Comparison of ENCODE assay signal across 30 mouse cellular contexts in the genomic region with DNA sequence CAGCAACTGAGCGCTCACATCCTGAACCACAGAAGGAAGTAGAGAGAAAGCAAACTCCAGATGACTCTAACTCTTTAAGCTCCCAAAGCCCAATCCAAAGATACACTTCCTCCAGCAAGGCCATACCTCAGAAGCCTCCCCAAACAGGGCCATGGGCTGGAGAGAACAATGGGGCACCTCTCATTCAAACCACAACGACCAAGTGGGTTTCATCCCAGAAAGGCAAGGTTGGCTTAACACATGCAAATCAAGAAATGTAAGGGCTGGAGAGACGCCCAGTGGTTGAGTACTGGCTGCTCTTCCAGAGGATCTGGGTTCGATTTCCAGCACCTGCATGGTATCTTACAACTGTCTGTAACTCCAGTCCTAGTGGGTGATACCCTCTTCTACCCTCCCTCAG. TPM values are rescaled to one million over a fixed set of nuclear protein-coding genes. Genes with fewer than 3 reads are reported as not detected.
DNase-seq lines count a peak whose midpoint lies in the region; ATAC-seq and TF ChIP-seq lines count a peak whose summit lies in the region.
"Had no signal": no experiment of that assay in that cellular context is flagged by ENCODE, and none has a peak within 500 bp of the region (broad histone marks: within the 10 kb centered on the region; RNA-seq: fewer than 3 reads in every experiment).

No protein-coding gene starts in this region.

- peaks cover 3% of the 10 kb centered on the region; the same call in 1 of the 2 replicates for H3K4me1 ChIP-seq in liver, postnatal 0 days (ENCODE audit: insufficient read depth)
- H3K4me1 ChIP-seq in liver, embryonic 12.5 days: no peaks in the 10 kb centered on the region
- H3K4me1 ChIP-seq in hindbrain, embryonic 11.5 days (replicated peaks; ENCODE audit: control insufficient read depth, insufficient read depth, low read length): no peaks in the 10 kb centered on the region
- H3K4me1 ChIP-seq: forebrain, embryonic 15.5 days had no signal

- WGBS in liver, postnatal 0 days (ENCODE audit: insufficient replicate concordance): 73% methylated on average over 4 of the region's 4 CpGs
- WGBS in liver, embryonic 12.5 days (ENCODE audit: insufficient replicate concordance): 37% methylated on average over 4 of the region's 4 CpGs
- WGBS in hindbrain, embryonic 11.5 days: 76% methylated on average over 4 of the region's 4 CpGs

- ATAC-seq in liver, postnatal 0 days: no peak
- ATAC-seq in liver, embryonic 12.5 days: no peak
- ATAC-seq in hindbrain, embryonic 11.5 days (ENCODE audit: low FRiP score): no peak
- ATAC-seq in erythroid progenitor cell, adult 5-6 weeks (replicated peaks; ENCODE audit: low FRiP score, poor library complexity, severe bottlenecking): no peak
- ATAC-seq: activated CD4-positive, CD25-positive, alpha-beta regulatory T cell, adult 4 months; CD4-positive, CD25-positive, alpha-beta regulatory T cell, adult 4 months; forebrain, embryonic 13.5 days; forebrain, embryonic 15.5 days; forebrain, postnatal 0 days; Patski had no signal

- peaks cover 3% of the 10 kb centered on the region for H3K9me3 ChIP-seq in liver, postnatal 0 days (ENCODE audit: low read length)
- H3K9me3 ChIP-seq in liver, embryonic 12.5 days (replicated peaks): no peaks in the 10 kb centered on the region
- H3K9me3 ChIP-seq in hindbrain, embryonic 11.5 days (ENCODE audit: control insufficient read depth, low read length): no peaks in the 10 kb centered on the region
- H3K9me3 ChIP-seq: embryonic facial prominence, embryonic 12.5 days; forebrain, embryonic 13.5 days; forebrain, embryonic 15.5 days; G1E had no signal

- H3K36me3 ChIP-seq in liver, postnatal 0 days (replicated peaks; ENCODE audit: insufficient read depth, low read length): peaks cover 30% of the 10 kb centered on the region
- H3K36me3 ChIP-seq in liver, embryonic 12.5 days: peaks cover 13% of the 10 kb centered on the region
- H3K36me3 ChIP-seq in hindbrain, embryonic 11.5 days (ENCODE audit: control insufficient read depth, insufficient read depth, low read length): no peaks in the 10 kb centered on the region
- H3K36me3 ChIP-seq: G1E had no signal

- H3K27ac ChIP-seq in liver, postnatal 0 days (ENCODE audit: low read depth): no peak overlapping the region
- no peak overlapping the region for H3K27ac ChIP-seq in liver, embryonic 12.5 days
- H3K27ac ChIP-seq in hindbrain, embryonic 11.5 days (ENCODE audit: low read depth, low read length): no peak overlapping the region
- H3K27ac ChIP-seq: embryonic facial prominence, embryonic 10.5 days; embryonic facial prominence, embryonic 12.5 days; forebrain, embryonic 13.5 days; forebrain, embryonic 15.5 days had no signal

- no peak overlapping the region for H3K9ac ChIP-seq in liver, postnatal 0 days (replicated peaks)
- no peak overlapping the region for H3K9ac ChIP-seq in liver, embryonic 12.5 days
- H3K9ac ChIP-seq in hindbrain, embryonic 11.5 days (ENCODE audit: low read depth, low read length): no peak overlapping the region
- H3K9ac ChIP-seq: embryonic facial prominence, embryonic 12.5 days; forebrain, embryonic 13.5 days; forebrain, embryonic 15.5 days; forebrain, postnatal 0 days had no signal

- no peak for TF ChIP-seq CTCF in liver, postnatal 0 days (IDR thresholded peaks at IDR 0.05; ENCODE audit: low read depth)

- no peak overlapping the region for H3K4me3 ChIP-seq in liver, postnatal 0 days (ENCODE audit: low read depth, low read length)
- H3K4me3 ChIP-seq in liver, embryonic 12.5 days: no peak overlapping the region
- no peak overlapping the region for H3K4me3 ChIP-seq in hindbrain, embryonic 11.5 days (ENCODE audit: low read depth, low read length)
- H3K4me3 ChIP-seq: embryonic facial prominence, embryonic 10.5 days; embryonic facial prominence, embryonic 12.5 days; forebrain, embryonic 13.5 days; forebrain, embryonic 15.5 days had no signal

- H3K27me3 ChIP-seq in liver, postnatal 0 days (ENCODE audit: insufficient read depth, low read length): no peaks in the 10 kb centered on the region
- H3K27me3 ChIP-seq in liver, embryonic 12.5 days (replicated peaks): peaks cover 15% of the 10 kb centered on the region
- H3K27me3 ChIP-seq in hindbrain, embryonic 11.5 days (ENCODE audit: control insufficient read depth, insufficient read depth, low read length): no peaks in the 10 kb centered on the region
- H3K27me3 ChIP-seq: CH12.LX; embryonic facial prominence, embryonic 12.5 days; forebrain, embryonic 13.5 days; forebrain, embryonic 15.5 days; Patski had no signal

- DNase-seq in heart, adult 11 months: peak; percentile 40
- DNase-seq in heart, adult 8-10 months (ENCODE audit: low spot score): no peak
- no peak for DNase-seq in liver, postnatal 0 days
- DNase-seq in R1 (ENCODE audit: low read depth, low spot score): peak; percentile 46
- DNase-seq in hindbrain, embryonic 11.5 days (ENCODE audit: low spot score): no peak
- DNase-seq: adrenal gland, adult 8-10 months; adrenal gland, postnatal 14 days; adrenal gland, postnatal 36 days; B cell, adult 2 months; cerebellum, adult 11-12 months; cerebellum, adult 2 months; cerebellum, adult 9-10 months; cerebellum, postnatal 10 days; cerebellum, postnatal 25 days; forebrain, postnatal 0 days had no signal

- peak overlapping the region; percentile 56; the same call in 1 of the 2 replicates for H3K4me2 ChIP-seq in liver, postnatal 0 days (ENCODE audit: low read depth, low read length)
- no peak overlapping the region for H3K4me2 ChIP-seq in liver, embryonic 12.5 days
- H3K4me2 ChIP-seq in hindbrain, embryonic 11.5 days (replicated peaks; ENCODE audit: low read depth, low read length): no peak overlapping the region
- H3K4me2 ChIP-seq: embryonic facial prominence, embryonic 12.5 days; forebrain, embryonic 13.5 days; forebrain, embryonic 15.5 days had no signal

- TF ChIP-seq EP300 in liver, postnatal 0 days (IDR thresholded peaks at IDR 0.05; ENCODE audit: low read depth): no peak

RNA-seq across cellular contexts. Expression of a gene that starts 7.4 kb away (rescaled TPM):
- total RNA-seq in heart, adult 8-10 months (2022): 1 to 10 TPM; 2.1 to 3.0 (median 2.7) TPM
- 2.0 and 5.2 TPM in 2 replicates for polyA plus RNA-seq in liver, postnatal 0 days (2015; fragmentation: Nextera tagmentation; extraction: Ambion mirVana)
- 0.35 and 0.66 TPM in 2 replicates for polyA plus RNA-seq in liver, embryonic 12.5 days (2016; fragmentation: Nextera tagmentation; extraction: Ambion mirVana)
- polyA plus RNA-seq in hindbrain, embryonic 11.5 days (2014; fragmentation: Nextera tagmentation; extraction: Ambion mirVana): 1.0 and 1.2 TPM in 2 replicates
- total RNA-seq in erythroid progenitor cell, adult 5-6 weeks (2015; ENCODE audit: low replicate concordance): not detected in 2 replicates
- not detected in 2 replicates for total RNA-seq in erythroid progenitor cell, adult 5-6 weeks (2017; ENCODE audit: low replicate concordance)
- polyA plus RNA-seq: activated CD4-positive, CD25-positive, alpha-beta regulatory T cell, adult 4 months; CD4-positive, CD25-positive, alpha-beta regulatory T cell, adult 4 months; G1E had no signal

RNA-seq across cellular contexts. Expression of a gene that starts 32.4 kb away (rescaled TPM):
- total RNA-seq in heart, adult 8-10 months (2022): 10 to 100 TPM; 21.9 to 36.3 (median 26.3) TPM
- polyA plus RNA-seq in liver, postnatal 0 days (2015; fragmentation: Nextera tagmentation; extraction: Ambion mirVana): 42.6 and 44.6 TPM in 2 replicates
- 23.5 and 26.7 TPM in 2 replicates for polyA plus RNA-seq in liver, embryonic 12.5 days (2016; fragmentation: Nextera tagmentation; extraction: Ambion mirVana)
- 16.7 and 16.9 TPM in 2 replicates for polyA plus RNA-seq in hindbrain, embryonic 11.5 days (2014; fragmentation: Nextera tagmentation; extraction: Ambion mirVana)
- 19.8 and 34.4 TPM in 2 replicates for total RNA-seq in erythroid progenitor cell, adult 5-6 weeks (2015; ENCODE audit: low replicate concordance)
- 7.0 and 13.2 TPM in 2 replicates for total RNA-seq in erythroid progenitor cell, adult 5-6 weeks (2017; ENCODE audit: low replicate concordance)

RNA-seq across cellular contexts. Expression of a gene that starts 34.4 kb away (rescaled TPM):
- 10 to 100 TPM; 26.6 to 32.4 (median 30.0) TPM for total RNA-seq in heart, adult 8-10 months (2022)
- polyA plus RNA-seq in liver, postnatal 0 days (2015; fragmentation: Nextera tagmentation; extraction: Ambion mirVana): 17.6 and 18.4 TPM in 2 replicates
- polyA plus RNA-seq in liver, embryonic 12.5 days (2016; fragmentation: Nextera tagmentation; extraction: Ambion mirVana): 30.8 and 33.1 TPM in 2 replicates
- polyA plus RNA-seq in hindbrain, embryonic 11.5 days (2014; fragmentation: Nextera tagmentation; extraction: Ambion mirVana): 52.6 and 55.9 TPM in 2 replicates
- 30.6 and 35.6 TPM in 2 replicates for total RNA-seq in erythroid progenitor cell, adult 5-6 weeks (2015; ENCODE audit: low replicate concordance)
- 15.8 and 17.6 TPM in 2 replicates for total RNA-seq in erythroid progenitor cell, adult 5-6 weeks (2017; ENCODE audit: low replicate concordance)

RNA-seq across cellular contexts. Expression of a gene that starts 35.0 kb away (rescaled TPM):
- total RNA-seq in heart, adult 8-10 months (2022): 10 to 100 TPM; 40.8 to 45.3 (median 43.6) TPM
- polyA plus RNA-seq in liver, postnatal 0 days (2015; fragmentation: Nextera tagmentation; extraction: Ambion mirVana): 63.5 and 66.8 TPM in 2 replicates
- 80.1 and 87.7 TPM in 2 replicates for polyA plus RNA-seq in liver, embryonic 12.5 days (2016; fragmentation: Nextera tagmentation; extraction: Ambion mirVana)
- polyA plus RNA-seq in hindbrain, embryonic 11.5 days (2014; fragmentation: Nextera tagmentation; extraction: Ambion mirVana): 116 and 123 TPM in 2 replicates
- total RNA-seq in erythroid progenitor cell, adult 5-6 weeks (2015; ENCODE audit: low replicate concordance): 37.7 and 66.3 TPM in 2 replicates
- 7.3 and 23.1 TPM in 2 replicates for total RNA-seq in erythroid progenitor cell, adult 5-6 weeks (2017; ENCODE audit: low replicate concordance)

RNA-seq across cellular contexts. Expression of a gene that starts 36.2 kb away (rescaled TPM):
- total RNA-seq in heart, adult 8-10 months (2022): not detected
- not detected in 2 replicates for polyA plus RNA-seq in liver, postnatal 0 days (2015; fragmentation: Nextera tagmentation; extraction: Ambion mirVana)
- polyA plus RNA-seq in liver, embryonic 12.5 days (2016; fragmentation: Nextera tagmentation; extraction: Ambion mirVana): not detected in 2 replicates
- polyA plus RNA-seq in hindbrain, embryonic 11.5 days (2014; fragmentation: Nextera tagmentation; extraction: Ambion mirVana): not detected in 2 replicates
- not detected in 2 replicates for total RNA-seq in erythroid progenitor cell, adult 5-6 weeks (2015; ENCODE audit: low replicate concordance)
- total RNA-seq in erythroid progenitor cell, adult 5-6 weeks (2017; ENCODE audit: low replicate concordance): not detected in 2 replicates
- total RNA-seq: adrenal gland, adult 18-20 months; adrenal gland, adult 8-10 months; adrenal gland, postnatal 14 days; adrenal gland, postnatal 36 days; CH12.LX; forebrain, postnatal 0 days had no signal
- polyA plus RNA-seq: CD4-positive, CD25-positive, alpha-beta regulatory T cell, adult 4 months; cerebellum, adult 2 months; cortical plate, adult 2 months; embryonic facial prominence, embryonic 10.5 days; embryonic facial prominence, embryonic 12.5 days; embryonic facial prominence, embryonic 14.5 days; forebrain, embryonic 11.5 days; forebrain, embryonic 13.5 days; forebrain, embryonic 15.5 days; forebrain, postnatal 0 days; G1E had no signal

Comparison
In these comparisons a context has a peak if more than half of its experiments do, and no peak if none do; other contexts are left out.
1. DNase-seq: peak in heart, adult 11 months (single experiment) and R1 (single experiment); none in heart, adult 8-10 months (single experiment), liver, postnatal 0 days (single experiment) and hindbrain, embryonic 11.5 days (single experiment).